Mouse (Mus musculus) gastrocnemius, adult 2 months (tissue): ENCODE measurements at regions not wholly inside any gene's neighbourhood (a gene's known extent, or its start where the extent isn't known, plus 50 kb on each side); places are given as distances from the start of the nearest gene placed in this dataset.

Source experiments
- DNase-seq: peaks from one replicate; pipeline ENCODE4 v3.0.0; 2022
- H3K27ac ChIP-seq: fragments of 200-600 bp; 2 replicates; pipeline ENCODE4 v1.8.1; 2022; ENCODE audit warnings: mild to moderate bottlenecking
- H3K4me3 ChIP-seq: fragments of 200-600 bp; 2 replicates; pipeline ENCODE4 v1.8.1; 2022; ENCODE audit warnings: mild to moderate bottlenecking, moderate library complexity
- CTCF ChIP-seq: fragments of 200-600 bp; IDR thresholded peaks from 2 replicates; pipeline ENCODE4 v1.8.1; 2022; ENCODE audit warnings: antibody characterized with exemption, mild to moderate bottlenecking, moderate library complexity
- intact Hi-C: fragments of 180-260 bp; cut with DNase I; formaldehyde crosslinking; loops from one replicate; pipeline ENCODE4 v1.15.1; 2025

GRCm38 (mm10) chr2:27590511-27590910 is 75.6 kb downstream of the Wdr5 start:
- intact Hi-C loops: loop anchor here (5.0 kb wide), 1 partner anchor 87 kb away; the partner anchor contains the start of gene Rxra
- TF ChIP-seq CTCF: no peak
- DNase-seq: no peak
- no peak overlapping the region for H3K4me3 ChIP-seq
- no peak overlapping the region for H3K27ac ChIP-seq

- TF ChIP-seq CTCF: no peak
- no peak overlapping the region for H3K27ac ChIP-seq
- H3K4me3 ChIP-seq: no peak overlapping the region
- no peak for DNase-seq
- intact Hi-C loops: loop anchor here (5.0 kb wide), 1 partner anchor 86 kb away; the partner anchor contains the start of gene Rxra
Observed at GRCm38 (mm10) chr2:27591668-27592067, 76.7 kb downstream of the Wdr5 start.

DNA sequence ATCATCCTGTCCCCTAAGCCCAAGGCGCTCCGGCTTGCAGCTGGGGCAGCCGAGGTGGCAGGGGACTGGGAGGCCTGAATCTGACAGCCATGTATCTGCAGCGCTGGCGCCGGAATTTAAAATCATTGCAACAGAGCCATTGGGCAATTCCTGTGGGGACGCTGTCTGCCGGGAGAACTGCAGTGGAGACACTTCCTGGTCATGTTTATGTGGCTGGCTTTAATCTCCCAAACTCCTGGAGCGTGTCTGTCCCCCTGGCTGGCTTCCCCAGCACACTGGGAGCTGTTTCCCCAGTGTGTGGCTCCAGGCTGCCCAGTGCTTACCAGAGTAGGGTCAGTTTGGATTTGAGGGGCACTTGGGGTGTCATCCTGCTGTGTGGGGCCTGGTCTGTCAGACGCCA is 78.4 kb downstream of the Wdr5 start:
- no peak overlapping the region for H3K4me3 ChIP-seq
- TF ChIP-seq CTCF: no peak
- intact Hi-C loops: loop anchor here (5.0 kb wide), 1 partner anchor 84 kb away; the partner anchor contains the start of gene Rxra
- peak; percentile 81 for DNase-seq
- peak overlapping the region; percentile 54; the same call in 1 of the 2 replicates for H3K27ac ChIP-seq

DNA sequence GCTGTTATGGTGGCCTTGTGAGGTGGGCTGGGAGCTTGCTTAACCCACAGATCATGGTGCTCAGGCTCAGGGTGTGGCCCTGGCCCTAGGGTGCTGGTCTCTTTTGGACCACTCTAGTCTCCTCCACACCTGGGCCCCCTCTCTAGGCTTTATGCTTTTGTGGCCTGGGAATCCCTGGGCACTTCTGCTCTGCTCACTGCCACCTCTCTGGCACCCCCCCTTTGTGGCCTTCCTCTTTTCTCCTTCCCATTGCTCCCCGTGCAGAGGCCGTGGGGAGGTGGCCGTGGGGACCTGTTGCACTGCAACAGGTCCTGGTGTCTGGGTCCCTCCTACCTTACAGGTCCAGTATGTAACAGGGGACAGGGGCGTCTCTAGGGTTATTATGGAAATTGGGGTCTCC is 80.3 kb downstream of the Wdr5 start:
- no peak overlapping the region for H3K27ac ChIP-seq
- intact Hi-C loops: no loop called here
- DNase-seq: no peak
- no peak for TF ChIP-seq CTCF
- H3K4me3 ChIP-seq: no peak overlapping the region

GRCm38 (mm10) chr2:27596217-27596616 is 80.0 kb upstream of the Rxra start:
- intact Hi-C loops: no loop called here
- peak; percentile 42 for DNase-seq
- Histone ChIP-seq H3K27ac (peak overlapping the region; percentile 12; the same call in 1 of the 2 replicates), H3K4me3 (no peak overlapping the region)
- TF ChIP-seq CTCF: no peak

GRCm38 (mm10) chr2:27596966-27597365 is 79.3 kb upstream of the Rxra start:
- H3K4me3 ChIP-seq: no peak overlapping the region
- no peak for TF ChIP-seq CTCF
- DNase-seq: peak; percentile 82
- H3K27ac ChIP-seq: peak overlapping the region; percentile 12; the same call in 1 of the 2 replicates
- intact Hi-C loops: no loop called here

DNA sequence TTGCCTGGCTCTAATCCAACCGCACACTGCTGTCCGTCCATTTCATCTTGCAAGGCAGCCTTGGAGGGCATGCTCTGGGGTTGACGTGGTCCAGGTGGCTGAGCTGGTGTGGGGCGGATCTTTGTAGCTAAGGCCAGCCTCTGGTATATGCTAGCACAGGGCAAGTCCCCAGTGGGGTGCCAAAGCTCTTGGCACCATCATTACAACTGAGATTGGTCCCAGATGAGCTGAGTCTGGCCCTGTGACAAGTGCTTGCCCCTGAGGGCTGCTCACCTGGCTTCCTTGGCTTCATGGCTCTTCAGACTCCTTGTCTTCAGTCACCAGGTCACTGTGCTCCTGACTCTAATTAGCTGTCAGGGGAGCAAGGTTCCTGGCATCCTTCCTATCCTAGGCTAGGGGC is 78.3 kb upstream of the Rxra start:
- TF ChIP-seq CTCF: no peak
- intact Hi-C loops: no loop called here

DNA sequence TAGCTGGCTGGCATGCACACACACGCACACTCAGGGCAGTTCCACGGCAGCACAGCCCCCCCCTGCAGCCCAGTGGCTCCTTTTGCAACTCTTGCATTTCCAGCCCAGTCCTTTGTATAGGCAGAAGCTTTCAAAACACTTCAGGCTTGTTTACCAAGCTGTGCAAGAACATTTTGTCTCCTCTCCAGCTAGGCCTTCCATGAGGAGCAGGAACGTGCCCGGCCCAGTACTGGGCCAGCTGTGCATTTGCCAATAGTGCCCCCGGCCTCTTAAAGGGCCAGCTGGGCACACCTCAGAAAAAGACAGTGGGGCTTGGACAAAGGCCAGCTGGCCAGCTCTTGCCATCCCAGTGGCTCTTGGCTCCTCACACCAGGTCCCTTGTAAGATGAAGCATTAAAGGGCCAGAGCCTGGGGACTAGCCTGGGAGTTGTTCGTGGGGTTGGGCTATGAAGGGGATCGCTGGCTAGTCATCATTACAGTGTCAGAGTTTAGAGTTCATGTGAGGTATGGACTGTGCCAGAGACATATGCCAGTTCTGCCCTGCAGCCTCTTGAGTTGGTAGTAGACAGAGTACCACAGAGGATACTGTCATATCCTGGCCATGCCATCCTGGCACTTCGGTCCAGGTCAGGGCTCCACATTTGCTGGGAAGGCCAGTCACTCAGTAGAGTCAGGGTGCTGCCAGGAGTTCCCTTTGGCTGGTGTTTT is 77.0 kb upstream of the Rxra start:
- DNase-seq: peak; percentile 49
- intact Hi-C loops: no loop called here
- no peak for TF ChIP-seq CTCF
- H3K27ac ChIP-seq: no peak overlapping the region
- no peak overlapping the region for H3K4me3 ChIP-seq

More for the DNA sequence above, 78.3 kb upstream of the Rxra start:
- Histone ChIP-seq H3K27ac (no peak overlapping the region), H3K4me3 (no peak overlapping the region)
- no peak for DNase-seq

GRCm38 (mm10) chr2:27599769-27600167 is 76.5 kb upstream of the Rxra start:
- Histone ChIP-seq H3K4me3 (no peak overlapping the region), H3K27ac (no peak overlapping the region)
- no peak for TF ChIP-seq CTCF
- intact Hi-C loops: no loop called here
- DNase-seq: no peak

GRCm38 (mm10) chr2:27603333-27603732 is 72.9 kb upstream of the Rxra start:
- H3K4me3 ChIP-seq: no peak overlapping the region
- H3K27ac ChIP-seq: no peak overlapping the region
- TF ChIP-seq CTCF: no peak
- intact Hi-C loops: no loop called here
- no peak for DNase-seq

GRCm38 (mm10) chr2:27604588-27604987 is 71.7 kb upstream of the Rxra start:
- DNase-seq: peak; percentile 61
- Histone ChIP-seq H3K4me3 (no peak overlapping the region), H3K27ac (no peak overlapping the region)
- TF ChIP-seq CTCF: no peak
- intact Hi-C loops: no loop called here

- Histone ChIP-seq H3K4me3 (no peak overlapping the region), H3K27ac (no peak overlapping the region)
- no peak for TF ChIP-seq CTCF
- intact Hi-C loops: no loop called here
- DNase-seq: no peak
Observed at GRCm38 (mm10) chr2:27606816-27607215, 69.4 kb upstream of the Rxra start.

- no peak for DNase-seq
- no peak for TF ChIP-seq CTCF
- Histone ChIP-seq H3K27ac (no peak overlapping the region), H3K4me3 (no peak overlapping the region)
- intact Hi-C loops: no loop called here
Observed at GRCm38 (mm10) chr2:27621741-27622140, 54.5 kb upstream of the Rxra start.
